Mouse (Mus musculus) E14TG2a.4 (cell line): ENCODE results near the gene Gng12.

ENCODE experiments used
- CTCF ChIP-seq: conservative IDR thresholded peaks from 2 replicates; pipeline ENCODE4 v1.5.1; 2014; ENCODE audit warnings: low read length
- NANOG ChIP-seq: IDR thresholded peaks from 2 replicates; pipeline ENCODE4 v1.6.1; 2014; ENCODE audit warnings: borderline replicate concordance, low read length, mixed read lengths
- POU5F1 ChIP-seq: IDR thresholded peaks from 2 replicates; pipeline ENCODE4 v1.6.1; 2014; ENCODE audit warnings: low read length, borderline replicate concordance

GRCm38 (mm10) chr6:66958466-66959235 lies 62.5 kb downstream of the Gng12 start:
- no peak for TF ChIP-seq CTCF
- no peak for TF ChIP-seq POU5F1
- TF ChIP-seq NANOG = no peak
